Mouse (Mus musculus) heart, adult 18-20 months (tissue): ENCODE data around the gene Mov10l1. TPM values are rescaled to one million over a fixed set of nuclear protein-coding genes. Genes with fewer than 3 reads are reported as not detected.

ENCODE experiments used
- DNase-seq, 2 experiments: peaks; one replicate each; pipeline ENCODE4 v3.0.0; 2021 to 2022; ENCODE audit warnings: mixed read lengths in 1 of 2
- total RNA-seq, 2 experiments: library from RNA; stranded (reverse); gene quantifications; 2 replicates each; pipeline ENCODE4 v1.2.3; 2021

Mov10l1 gene
- total RNA-seq, 2 experiments from 2014 or later: 115 to 121 TPM

- DNase-seq: no peak
Observed at GRCm38 (mm10) chr15:89007781-89008180, 25.1 kb downstream of the Mov10l1 start.

GRCm38 (mm10) chr15:89016722-89017121 is 34.0 kb downstream of the Mov10l1 start:
- no peak for DNase-seq

DNA sequence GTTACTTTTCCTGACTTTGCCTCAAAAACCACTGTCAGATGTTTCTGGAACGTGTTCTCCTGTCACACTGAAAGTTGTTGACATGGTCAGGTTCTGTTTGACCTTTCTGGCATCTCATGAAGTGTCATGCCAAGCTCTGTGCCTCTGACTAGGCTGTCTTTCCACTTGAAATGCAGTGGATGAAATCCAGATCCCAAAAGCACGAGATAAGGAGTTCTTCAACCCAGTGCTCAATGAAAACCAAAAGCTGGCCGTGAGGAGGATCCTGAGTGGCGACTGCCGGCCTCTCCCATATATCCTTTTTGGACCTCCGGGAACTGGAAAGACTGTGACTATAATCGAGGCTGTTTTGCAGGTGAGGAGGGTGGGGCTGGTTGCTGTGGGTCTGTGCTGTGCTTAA is 37.4 kb downstream of the Mov10l1 start:
- peak; percentile 62 to 79 for DNase-seq

DNA sequence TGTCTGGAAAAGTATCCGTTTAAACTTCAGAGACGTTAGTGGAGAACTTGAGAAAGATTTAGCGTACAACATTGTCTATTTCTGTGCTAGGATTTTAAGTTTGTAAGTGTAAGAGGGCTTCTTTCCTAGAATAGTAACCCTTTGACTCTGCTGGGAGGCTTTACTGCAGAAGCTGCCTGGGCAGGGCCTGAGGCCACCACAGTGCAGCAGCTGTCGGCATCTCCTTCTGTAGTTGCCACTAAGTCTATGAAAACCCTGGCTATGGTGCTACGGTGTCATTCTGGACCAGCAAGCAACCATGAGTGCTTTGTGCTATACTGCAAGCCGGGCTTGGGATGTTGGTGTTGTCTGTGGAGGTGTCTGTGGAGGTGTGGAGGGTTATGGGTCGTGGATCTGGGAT is 37.8 kb downstream of the Mov10l1 start:
- DNase-seq: no peak

GRCm38 (mm10) chr15:89044381-89044780 is 61.7 kb downstream of the Mov10l1 start:
- no peak for DNase-seq

- DNase-seq: no peak
Observed at GRCm38 (mm10) chr15:89046356-89046755, 63.6 kb downstream of the Mov10l1 start.

DNA sequence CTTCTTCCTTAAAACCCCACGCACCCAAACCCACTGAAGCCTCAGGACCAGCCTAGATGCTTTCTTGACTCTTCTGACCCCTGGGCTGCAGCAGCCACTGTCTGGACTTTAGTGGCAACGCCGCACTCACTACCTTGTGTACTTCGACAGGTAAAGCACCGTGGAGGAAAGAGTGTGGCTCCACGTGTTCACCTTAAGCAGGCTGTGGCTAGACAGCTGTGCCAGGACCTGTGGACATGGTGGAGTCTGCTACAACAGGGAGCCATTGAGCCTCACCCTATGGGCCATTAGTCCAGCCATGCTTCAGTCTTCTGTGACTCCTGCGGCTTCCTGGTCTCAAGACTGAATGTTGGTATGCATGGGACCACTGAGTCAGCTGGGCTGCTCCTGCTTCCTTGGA is 72.0 kb downstream of the Mov10l1 start:
- no peak for DNase-seq

DNA sequence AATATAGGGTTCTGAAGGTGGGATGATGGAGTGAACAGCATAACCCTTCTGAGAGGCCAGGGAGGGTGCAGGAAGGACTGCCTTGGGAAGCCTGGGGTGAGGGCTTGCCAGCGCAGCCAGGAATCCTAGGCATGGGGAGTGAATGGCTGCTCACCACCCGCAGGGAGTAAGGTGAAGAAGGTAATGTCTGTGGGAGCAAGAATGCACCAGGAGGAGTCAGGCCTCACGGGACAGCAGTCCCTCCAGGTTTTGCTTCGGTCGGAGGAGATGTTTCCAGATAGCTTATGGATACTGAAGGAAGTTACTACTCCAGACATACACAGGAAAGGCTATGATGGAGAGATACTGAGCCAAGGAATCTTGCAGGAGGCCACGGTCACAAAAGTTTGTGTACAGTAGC is 76.0 kb downstream of the Mov10l1 start:
- no peak for DNase-seq

- no peak for DNase-seq
Observed at GRCm38 (mm10) chr15:89059161-89059931, 76.6 kb downstream of the Mov10l1 start, which contains the start of gene Panx2. Gene Panx2 (plus strand): TSS chr15:89059734.

DNA sequence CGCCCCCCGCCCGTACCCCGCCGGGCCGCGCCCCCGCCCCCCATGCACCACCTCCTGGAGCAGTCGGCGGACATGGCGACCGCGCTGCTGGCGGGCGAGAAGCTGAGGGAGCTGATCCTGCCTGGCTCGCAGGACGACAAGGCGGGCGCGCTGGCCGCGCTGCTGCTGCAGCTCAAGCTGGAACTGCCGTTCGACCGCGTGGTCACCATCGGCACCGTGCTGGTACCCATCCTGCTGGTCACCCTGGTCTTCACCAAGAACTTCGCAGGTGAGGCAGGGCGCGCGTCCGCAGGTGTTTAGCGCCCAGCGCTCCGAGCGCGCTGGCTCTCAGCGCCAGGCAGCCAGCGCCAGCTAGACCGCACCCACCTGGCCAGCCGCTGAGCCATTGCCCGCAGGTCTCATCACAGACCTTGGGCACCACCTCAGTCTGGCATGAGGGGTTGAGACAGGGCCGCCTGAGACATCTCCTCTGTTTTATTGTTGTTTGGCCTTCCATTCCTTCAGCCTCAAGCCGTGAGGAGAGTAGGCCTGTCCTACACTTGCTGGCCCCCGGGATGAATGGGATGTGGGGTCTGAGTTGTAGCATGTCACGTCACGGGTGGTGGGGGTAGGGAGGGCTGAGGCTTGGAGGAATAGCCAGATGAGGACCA is 77.4 kb downstream of the Mov10l1 start:
- DNase-seq: no peak

GRCm38 (mm10) chr15:89060811-89061460 is 78.2 kb downstream of the Mov10l1 start:
- no peak for DNase-seq

GRCm38 (mm10) chr15:89061761-89062517 is 79.2 kb downstream of the Mov10l1 start:
- DNase-seq: no peak

DNA sequence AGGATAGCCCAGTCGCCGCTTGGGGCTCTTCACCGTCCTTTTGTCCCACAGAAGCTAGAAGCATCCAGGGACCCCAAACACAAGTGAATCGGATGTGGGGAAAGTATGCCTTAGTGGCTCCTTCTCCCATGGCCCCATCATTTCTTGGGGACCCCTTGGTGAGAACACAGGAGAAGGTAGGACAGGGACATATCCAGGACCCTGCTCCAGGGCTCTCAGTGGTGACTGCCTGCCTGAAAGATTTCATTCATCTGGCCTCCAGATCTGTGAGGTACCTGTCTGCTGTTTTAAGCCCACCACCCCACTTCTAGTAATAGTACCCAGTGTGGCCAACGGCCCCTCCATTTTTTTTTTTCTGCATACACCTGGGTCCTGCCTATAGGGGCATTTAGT is 79.8 kb downstream of the Mov10l1 start:
- no peak for DNase-seq

- DNase-seq: no peak
Observed at GRCm38 (mm10) chr15:89063001-89063400, 80.3 kb downstream of the Mov10l1 start.

DNA sequence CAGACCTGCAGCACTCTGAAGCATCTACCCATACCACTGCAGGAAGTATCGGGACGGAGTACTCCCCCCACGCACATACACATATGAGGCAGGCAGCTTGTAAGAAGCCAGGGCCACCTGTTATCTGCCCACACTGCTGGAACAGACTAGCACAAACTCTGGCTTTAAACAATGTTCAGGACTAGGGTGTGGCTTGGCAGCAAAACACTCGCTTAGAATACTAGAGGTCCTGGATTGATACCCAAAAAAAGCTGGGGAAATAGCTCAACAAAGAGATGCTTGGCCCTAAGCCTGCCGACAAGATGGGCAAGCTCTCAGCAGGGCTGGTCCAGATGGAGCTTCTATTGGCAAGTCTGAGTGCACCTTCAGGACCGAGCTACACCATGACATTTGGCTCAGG is 80.8 kb downstream of the Mov10l1 start:
- no peak for DNase-seq

GRCm38 (mm10) chr15:89064891-89065290 is 82.2 kb downstream of the Mov10l1 start:
- no peak for DNase-seq

DNA sequence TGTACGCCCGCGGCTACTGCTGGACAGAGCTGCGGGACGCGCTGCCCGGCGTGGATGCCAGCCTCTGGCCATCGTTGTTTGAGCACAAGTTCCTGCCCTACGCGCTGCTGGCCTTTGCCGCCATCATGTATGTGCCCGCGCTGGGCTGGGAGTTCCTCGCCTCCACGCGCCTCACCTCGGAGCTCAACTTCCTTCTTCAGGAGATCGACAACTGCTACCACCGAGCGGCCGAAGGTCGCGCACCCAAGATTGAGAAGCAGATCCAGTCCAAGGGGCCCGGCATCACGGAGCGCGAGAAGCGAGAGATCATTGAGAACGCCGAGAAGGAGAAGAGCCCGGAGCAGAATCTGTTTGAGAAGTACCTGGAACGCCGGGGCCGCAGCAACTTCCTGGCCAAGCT is 84.9 kb downstream of the Mov10l1 start:
- DNase-seq: no peak

DNA sequence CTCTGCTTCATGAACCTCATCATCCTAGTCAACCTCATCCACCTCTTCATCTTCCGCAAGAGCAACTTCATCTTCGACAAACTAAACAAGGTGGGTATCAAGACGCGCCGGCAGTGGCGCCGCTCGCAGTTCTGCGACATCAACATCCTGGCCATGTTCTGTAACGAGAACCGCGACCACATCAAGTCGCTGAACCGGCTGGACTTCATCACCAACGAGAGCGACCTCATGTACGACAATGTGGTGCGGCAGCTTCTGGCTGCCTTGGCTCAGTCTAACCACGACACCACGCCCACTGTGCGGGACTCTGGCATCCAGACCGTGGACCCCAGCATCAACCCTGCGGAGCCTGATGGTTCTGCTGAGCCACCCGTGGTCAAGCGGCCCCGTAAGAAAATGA is 85.5 kb downstream of the Mov10l1 start:
- DNase-seq: no peak

DNA sequence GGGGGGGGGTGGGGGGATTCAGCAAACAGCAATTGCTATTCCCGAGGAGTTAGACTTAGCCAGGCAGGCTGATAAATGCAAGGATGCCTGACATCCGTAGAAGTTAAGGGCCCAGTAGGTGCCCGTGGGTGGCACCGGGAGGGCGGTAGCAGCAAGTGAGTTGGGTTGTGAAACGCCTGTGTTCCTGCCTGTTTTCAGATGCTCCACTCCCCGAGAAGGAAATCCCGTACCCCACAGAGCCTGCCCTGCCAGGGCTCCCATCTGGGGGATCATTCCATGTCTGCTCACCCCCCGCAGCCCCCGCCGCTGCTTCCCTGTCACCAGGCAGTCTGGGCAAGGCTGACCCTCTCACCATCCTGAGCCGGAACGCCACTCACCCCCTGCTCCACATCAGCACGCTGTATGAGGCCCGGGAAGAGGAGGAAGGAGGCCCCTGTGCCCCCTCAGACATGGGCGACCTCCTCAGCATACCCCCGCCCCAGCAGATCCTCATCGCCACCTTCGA is 86.7 kb downstream of the Mov10l1 start:
- DNase-seq: no peak

GRCm38 (mm10) chr15:89070606-89071005 is 87.9 kb downstream of the Mov10l1 start:
- DNase-seq: no peak

DNA sequence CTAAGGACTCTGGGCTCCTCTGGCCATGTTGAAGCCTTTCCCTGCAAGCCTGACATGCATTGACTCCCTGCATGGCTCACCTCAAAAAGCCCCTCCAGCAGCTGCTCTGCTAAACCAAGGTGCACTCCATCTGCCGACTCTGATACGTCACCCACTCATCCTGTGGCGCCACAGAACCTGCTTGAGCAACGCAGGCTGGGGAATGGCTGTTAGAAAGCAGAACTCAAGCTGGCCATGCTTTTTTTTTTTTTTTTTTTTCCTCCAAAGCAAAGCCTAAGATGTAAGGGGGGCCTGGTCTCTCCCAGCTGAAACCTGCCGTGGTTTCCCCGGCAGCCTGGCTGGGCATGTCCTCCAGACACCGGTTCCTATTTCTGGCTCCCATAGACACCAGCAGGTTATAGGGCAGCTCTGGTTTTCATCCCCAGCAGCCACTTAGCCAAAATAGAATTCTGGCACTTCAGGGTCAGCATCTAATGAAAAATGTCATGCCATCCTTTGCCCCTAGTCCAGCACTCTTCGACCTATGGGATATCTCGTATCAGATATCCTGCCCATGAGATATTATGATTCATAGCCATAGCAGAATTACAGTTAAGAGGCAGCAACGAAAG is 91.4 kb downstream of the Mov10l1 start:
- peak; percentile 60 to 68 for DNase-seq
